Mouse (Mus musculus): ENCODE data around the gene Sh3gl3. TPM values are rescaled to one million over a fixed set of nuclear protein-coding genes. Genes with fewer than 3 reads are reported as not detected.

Sh3gl3 gene
- polyA plus RNA-seq, 1 experiment = 0.53 TPM

GRCm38 (mm10) chr7:82335211-82336121, 161.8 kb downstream of the Sh3gl3 start, which contains the start of gene Adamtsl3:
Gene Adamtsl3 (plus strand): TSS chr7:82335694.
- H3K27me3 ChIP-seq (ENCODE audit: control insufficient read depth, insufficient read depth, low read length) = peaks cover 7% of the 10 kb centered on the region; the same call in 1 of the 2 replicates
- no peak for DNase-seq (ENCODE audit: low read depth in 1 of 2, low spot score in 2 of 2)
- 4% methylated on average over 86 of the region's 95 CpGs for WGBS
- H3K4me3 ChIP-seq (ENCODE audit: extremely low read depth, insufficient read depth, insufficient read length) = no peak within 1 kb of the TSS; the same call in 1 of the 2 replicates
- no peaks in the 10 kb centered on the region for H3K36me3 ChIP-seq (ENCODE audit: control insufficient read depth, insufficient read depth, low read length)
- H3K4me1 ChIP-seq (ENCODE audit: control insufficient read depth, insufficient read depth, insufficient read length) = no peaks in the 10 kb centered on the region
- no peak for TF ChIP-seq CTCF (IDR thresholded peaks at IDR 0.05; ENCODE audit: extremely low read depth, insufficient read depth, insufficient read length, insufficient replicate concordance)
- no peak for TF ChIP-seq POLR2A (IDR thresholded peaks at IDR 0.05; ENCODE audit: low read depth, low read length)
- H3K27ac ChIP-seq (ENCODE audit: insufficient read depth, low read length) = no peak within 1 kb of the TSS

GRCm38 (mm10) chr7:82336132-82336531, 162.5 kb downstream of the Sh3gl3 start:
- no peak for DNase-seq (ENCODE audit: low read depth in 1 of 2, low spot score in 2 of 2)
- TF ChIP-seq CTCF (IDR thresholded peaks at IDR 0.05; ENCODE audit: extremely low read depth, insufficient read depth, insufficient read length, insufficient replicate concordance) (no peak), POLR2A (IDR thresholded peaks at IDR 0.05; ENCODE audit: low read depth, low read length) (no peak)
- H3K36me3 ChIP-seq (ENCODE audit: control insufficient read depth, insufficient read depth, low read length) = no peaks in the 10 kb centered on the region
- no peak overlapping the region for H3K27ac ChIP-seq (ENCODE audit: insufficient read depth, low read length)
- peaks cover 7% of the 10 kb centered on the region; the same call in 1 of the 2 replicates for H3K27me3 ChIP-seq (ENCODE audit: control insufficient read depth, insufficient read depth, low read length)
- WGBS = 6% methylated on average over 34 of the region's 34 CpGs
- no peak overlapping the region for H3K4me3 ChIP-seq (ENCODE audit: extremely low read depth, insufficient read depth, insufficient read length)
- H3K4me1 ChIP-seq (ENCODE audit: control insufficient read depth, insufficient read depth, insufficient read length) = no peaks in the 10 kb centered on the region

GRCm38 (mm10) chr7:82338121-82338520, 164.5 kb downstream of the Sh3gl3 start:
- no peak overlapping the region for H3K4me3 ChIP-seq (ENCODE audit: extremely low read depth, insufficient read depth, insufficient read length)
- DNase-seq (ENCODE audit: low read depth in 1 of 2, low spot score in 2 of 2) = no peak
- H3K27me3 ChIP-seq (ENCODE audit: control insufficient read depth, insufficient read depth, low read length) = peaks cover 7% of the 10 kb centered on the region; the same call in 1 of the 2 replicates
- 86% methylated on average over 9 of the region's 9 CpGs for WGBS
- H3K36me3 ChIP-seq (ENCODE audit: control insufficient read depth, insufficient read depth, low read length) = no peaks in the 10 kb centered on the region
- no peak overlapping the region for H3K27ac ChIP-seq (ENCODE audit: insufficient read depth, low read length)
- TF ChIP-seq CTCF (IDR thresholded peaks at IDR 0.05; ENCODE audit: extremely low read depth, insufficient read depth, insufficient read length, insufficient replicate concordance) (no peak), POLR2A (IDR thresholded peaks at IDR 0.05; ENCODE audit: low read depth, low read length) (no peak)
- no peaks in the 10 kb centered on the region for H3K4me1 ChIP-seq (ENCODE audit: control insufficient read depth, insufficient read depth, insufficient read length)

GRCm38 (mm10) chr7:82338532-82338931, 164.9 kb downstream of the Sh3gl3 start:
- DNase-seq (ENCODE audit: low read depth in 1 of 2, low spot score in 2 of 2) = no peak
- H3K27me3 ChIP-seq (ENCODE audit: control insufficient read depth, insufficient read depth, low read length) = peaks cover 7% of the 10 kb centered on the region; the same call in 1 of the 2 replicates
- H3K27ac ChIP-seq (ENCODE audit: insufficient read depth, low read length) = no peak overlapping the region
- no peaks in the 10 kb centered on the region for H3K36me3 ChIP-seq (ENCODE audit: control insufficient read depth, insufficient read depth, low read length)
- H3K4me1 ChIP-seq (ENCODE audit: control insufficient read depth, insufficient read depth, insufficient read length) = no peaks in the 10 kb centered on the region
- H3K4me3 ChIP-seq (ENCODE audit: extremely low read depth, insufficient read depth, insufficient read length) = no peak overlapping the region
- 77% methylated on average over 4 of the region's 4 CpGs for WGBS
- TF ChIP-seq POLR2A (IDR thresholded peaks at IDR 0.05; ENCODE audit: low read depth, low read length) = no peak
- no peak for TF ChIP-seq CTCF (IDR thresholded peaks at IDR 0.05; ENCODE audit: extremely low read depth, insufficient read depth, insufficient read length, insufficient replicate concordance)

- no peak overlapping the region for H3K4me3 ChIP-seq (ENCODE audit: extremely low read depth, insufficient read depth, insufficient read length)
- peaks cover 7% of the 10 kb centered on the region; the same call in 1 of the 2 replicates for H3K27me3 ChIP-seq (ENCODE audit: control insufficient read depth, insufficient read depth, low read length)
- H3K4me1 ChIP-seq (ENCODE audit: control insufficient read depth, insufficient read depth, insufficient read length) = no peaks in the 10 kb centered on the region
- no peak for DNase-seq (ENCODE audit: low read depth in 1 of 2, low spot score in 2 of 2)
- WGBS = 30% methylated on average over 3 of the region's 3 CpGs
- TF ChIP-seq POLR2A (IDR thresholded peaks at IDR 0.05; ENCODE audit: low read depth, low read length) (no peak), CTCF (IDR thresholded peaks at IDR 0.05; ENCODE audit: extremely low read depth, insufficient read depth, insufficient read length, insufficient replicate concordance) (no peak)
- H3K27ac ChIP-seq (ENCODE audit: insufficient read depth, low read length) = no peak overlapping the region
- H3K36me3 ChIP-seq (ENCODE audit: control insufficient read depth, insufficient read depth, low read length) = no peaks in the 10 kb centered on the region
Measured at GRCm38 (mm10) chr7:82339214-82339613, 165.6 kb downstream of the Sh3gl3 start.

- no peaks in the 10 kb centered on the region for H3K27me3 ChIP-seq (ENCODE audit: control insufficient read depth, insufficient read depth, low read length)
- WGBS = 12% methylated on average over 8 of the region's 8 CpGs
- H3K36me3 ChIP-seq (ENCODE audit: control insufficient read depth, insufficient read depth, low read length) = no peaks in the 10 kb centered on the region
- no peak overlapping the region for H3K27ac ChIP-seq (ENCODE audit: insufficient read depth, low read length)
- no peaks in the 10 kb centered on the region for H3K4me1 ChIP-seq (ENCODE audit: control insufficient read depth, insufficient read depth, insufficient read length)
- no peak overlapping the region for H3K4me3 ChIP-seq (ENCODE audit: extremely low read depth, insufficient read depth, insufficient read length)
- DNase-seq (ENCODE audit: low read depth in 1 of 2, low spot score in 2 of 2) = no peak
- TF ChIP-seq POLR2A (IDR thresholded peaks at IDR 0.05; ENCODE audit: low read depth, low read length) (no peak), CTCF (IDR thresholded peaks at IDR 0.05; ENCODE audit: extremely low read depth, insufficient read depth, insufficient read length, insufficient replicate concordance) (no peak)
Measured at GRCm38 (mm10) chr7:82341476-82341875, 167.8 kb downstream of the Sh3gl3 start.

- no peaks in the 10 kb centered on the region for H3K4me1 ChIP-seq (ENCODE audit: control insufficient read depth, insufficient read depth, insufficient read length)
- TF ChIP-seq POLR2A (IDR thresholded peaks at IDR 0.05; ENCODE audit: low read depth, low read length) (no peak), CTCF (IDR thresholded peaks at IDR 0.05; ENCODE audit: extremely low read depth, insufficient read depth, insufficient read length, insufficient replicate concordance) (no peak)
- 77% methylated on average over 2 of the region's 2 CpGs for WGBS
- no peaks in the 10 kb centered on the region for H3K36me3 ChIP-seq (ENCODE audit: control insufficient read depth, insufficient read depth, low read length)
- no peak for DNase-seq (ENCODE audit: low read depth in 1 of 2, low spot score in 2 of 2)
- H3K27ac ChIP-seq (ENCODE audit: insufficient read depth, low read length) = no peak overlapping the region
- H3K4me3 ChIP-seq (ENCODE audit: extremely low read depth, insufficient read depth, insufficient read length) = no peak overlapping the region
- H3K27me3 ChIP-seq (ENCODE audit: control insufficient read depth, insufficient read depth, low read length) = no peaks in the 10 kb centered on the region
Measured at GRCm38 (mm10) chr7:82346706-82347105, 173.1 kb downstream of the Sh3gl3 start.

Data from spleen, adult 2 months (tissue).